Mouse (Mus musculus) CH12.LX (cell line): ENCODE data around the gene Dpyd. TPM values are rescaled to one million over a fixed set of nuclear protein-coding genes. Genes with fewer than 3 reads are reported as not detected.

ENCODE experiments used
- DNase-seq: peaks from one replicate; pipeline ENCODE4 v3.0.0-alpha.2; 2013; ENCODE audit errors: extremely low read depth
- H3K27ac ChIP-seq: 2 replicates; pipeline ENCODE4 v1.5.1; 2012; ENCODE audit warnings: low read depth, mild to moderate bottlenecking, control low read depth, moderate library complexity; ENCODE audit not compliant: insufficient read depth
- H3K27me3 ChIP-seq: replicated peaks from 2 replicates; pipeline ENCODE3; 2012; ENCODE audit warnings: inconsistent platforms
- H3K36me3 ChIP-seq, 2 experiments: replicated peaks in 1 of 2; 2 replicates each; pipeline versions ENCODE3 to v1.6.1; 2012; ENCODE audit warnings: inconsistent platforms in 1 of 2, low read length in 1 of 2, mild to moderate bottlenecking in 1 of 2, mixed read lengths in 1 of 2, moderate library complexity in 1 of 2; ENCODE audit not compliant: control insufficient read depth in 1 of 2, insufficient read depth in 1 of 2
- H3K4me1 ChIP-seq, 2 experiments: 2 replicates each; pipeline ENCODE4 v1.6.1; 2012; ENCODE audit warnings: inconsistent platforms in 1 of 2, moderate library complexity in 1 of 2; ENCODE audit not compliant: insufficient read depth in 2 of 2, control insufficient read depth in 1 of 2
- H3K4me2 ChIP-seq: 2 replicates; pipeline ENCODE4 v1.6.1; 2012; ENCODE audit warnings: low read depth, mild to moderate bottlenecking, control low read depth; ENCODE audit not compliant: poor library complexity, insufficient read depth, severe bottlenecking
- H3K4me3 ChIP-seq, 3 experiments: fragments of 150-350 bp in 1 of 3; sonication (generic) in 1 of 3; replicated peaks in 1 of 3; 2 replicates each; pipeline versions ENCODE3 to v1.5.1; 2011 to 2012; ENCODE audit warnings: low read depth in 2 of 3, low read length in 2 of 3, mild to moderate bottlenecking in 2 of 3, moderate library complexity in 2 of 3, control low read depth in 1 of 3, improper control_type of control experiment in 1 of 3, inconsistent platforms in 1 of 3, mixed read lengths in 1 of 3; ENCODE audit not compliant: poor library complexity in 1 of 3
- H3K79me2 ChIP-seq: replicated peaks from 2 replicates; pipeline ENCODE4 v1.6.1; 2012; ENCODE audit warnings: mild to moderate bottlenecking, moderate library complexity; ENCODE audit not compliant: control insufficient read depth, poor library complexity, insufficient read depth, severe bottlenecking; ENCODE audit errors: extremely low read depth
- H3K9ac ChIP-seq: 2 replicates; pipeline ENCODE4 v1.6.1; 2012; ENCODE audit warnings: low read depth, mild to moderate bottlenecking, control low read depth, moderate library complexity; ENCODE audit not compliant: insufficient read depth
- H3K9me3 ChIP-seq: replicated peaks from 2 replicates; pipeline ENCODE3; 2012; ENCODE audit warnings: low read length, inconsistent platforms, mixed read lengths
- BHLHE40 ChIP-seq: IDR thresholded peaks from 2 replicates; pipeline ENCODE4 v1.6.1; 2011; ENCODE audit warnings: mild to moderate bottlenecking, low read depth, low read length, improper control_type of control experiment
- CHD2 ChIP-seq: IDR thresholded peaks from 2 replicates; pipeline ENCODE4 v1.6.1; 2011; ENCODE audit warnings: low read length, improper control_type of control experiment
- E2F4 ChIP-seq: IDR thresholded peaks from 2 replicates; pipeline ENCODE4 v1.6.1; 2011; ENCODE audit warnings: low read depth, low read length, improper control_type of control experiment; ENCODE audit not compliant: insufficient replicate concordance
- ELF1 ChIP-seq: IDR thresholded peaks from 2 replicates; pipeline ENCODE4 v1.6.1; 2014; ENCODE audit warnings: low read depth, mild to moderate bottlenecking, inconsistent platforms, low read length, improper control_type of control experiment
- EP300 ChIP-seq: IDR thresholded peaks from 2 replicates; pipeline ENCODE4 v1.6.1; 2011; ENCODE audit warnings: low read length, improper control_type of control experiment
- GABPA ChIP-seq: IDR thresholded peaks from 2 replicates; pipeline ENCODE4 v1.6.1; 2012; ENCODE audit warnings: low read depth, low read length, improper control_type of control experiment, inconsistent platforms; ENCODE audit not compliant: insufficient replicate concordance
- HCFC1 ChIP-seq: IDR thresholded peaks from 2 replicates; pipeline ENCODE4 v1.6.1; 2012; ENCODE audit warnings: low read depth, mild to moderate bottlenecking, inconsistent platforms, low read length, improper control_type of control experiment
- JUND ChIP-seq: conservative IDR thresholded peaks from 2 replicates; pipeline ENCODE4 v1.6.1; 2011; ENCODE audit warnings: low read depth, low read length, improper control_type of control experiment
- KAT2A ChIP-seq: IDR thresholded peaks from 2 replicates; pipeline ENCODE4 v1.6.1; 2012; ENCODE audit warnings: low read length, improper control_type of control experiment, inconsistent platforms; ENCODE audit not compliant: insufficient replicate concordance
- MAX ChIP-seq: IDR thresholded peaks from 2 replicates; pipeline ENCODE4 v1.6.1; 2011; ENCODE audit warnings: low read length, improper control_type of control experiment
- MEF2A ChIP-seq: IDR thresholded peaks from 2 replicates; pipeline ENCODE4 v1.6.1; 2014; ENCODE audit warnings: low read depth, mild to moderate bottlenecking, inconsistent platforms, low read length, improper control_type of control experiment, borderline replicate concordance
- MXI1 ChIP-seq: IDR thresholded peaks from 2 replicates; pipeline ENCODE4 v1.6.1; 2011; ENCODE audit warnings: mild to moderate bottlenecking, low read depth, low read length, improper control_type of control experiment
- NELFE ChIP-seq: IDR thresholded peaks from 2 replicates; pipeline ENCODE4 v1.6.1; 2011; ENCODE audit warnings: low read depth, low read length, improper control_type of control experiment
- NRF1 ChIP-seq: IDR thresholded peaks from 2 replicates; pipeline ENCODE4 v1.6.1; 2014; ENCODE audit warnings: low read depth, mild to moderate bottlenecking, inconsistent platforms, low read length, improper control_type of control experiment, moderate library complexity
- PAX5 ChIP-seq: IDR thresholded peaks from 2 replicates; pipeline ENCODE4 v1.6.1; 2012; ENCODE audit warnings: low read length, inconsistent platforms, mixed read lengths
- POLR2A ChIP-seq: IDR thresholded peaks from 2 replicates; pipeline ENCODE4 v1.6.1; 2011; ENCODE audit warnings: low read depth, mild to moderate bottlenecking, improper control_type of control experiment, low read length
- POLR2AphosphoS2 ChIP-seq: IDR thresholded peaks from 2 replicates; pipeline ENCODE4 v1.6.1; 2011; ENCODE audit warnings: low read depth, low read length, improper control_type of control experiment
- SIN3A ChIP-seq: IDR thresholded peaks from 2 replicates; pipeline ENCODE4 v1.6.1; 2012; ENCODE audit warnings: low read length, improper control_type of control experiment, inconsistent platforms
- SMC3 ChIP-seq: IDR thresholded peaks from 2 replicates; pipeline ENCODE4 v1.6.1; 2011; ENCODE audit warnings: low read depth, low read length, improper control_type of control experiment
- TCF12 ChIP-seq: IDR thresholded peaks from 2 replicates; pipeline ENCODE4 v1.6.1; 2014; ENCODE audit warnings: low read depth, mild to moderate bottlenecking, inconsistent platforms, low read length, improper control_type of control experiment
- USF1 ChIP-seq: IDR thresholded peaks from 2 replicates; pipeline ENCODE4 v1.6.1; 2014; ENCODE audit warnings: low read depth, mild to moderate bottlenecking, inconsistent platforms, low read length, improper control_type of control experiment
- ZKSCAN1 ChIP-seq: IDR thresholded peaks from 2 replicates; pipeline ENCODE4 v1.6.1; 2012; ENCODE audit warnings: low read depth, inconsistent platforms, low read length, improper control_type of control experiment, borderline replicate concordance
- dilution Hi-C: fragments of 300-500 bp; cut with MboI; formaldehyde crosslinking; loops from 2 replicates; pipeline ENCODE4 v1.14.3; 2020; ENCODE audit warnings: low sequenced_read_pairs; ENCODE audit not compliant: extremely low pct_unique_long_range_greater_than_20kb, extremely low pct_ligation_motif_present
- in situ Hi-C: fragments of 300-500 bp; cut with MboI; formaldehyde crosslinking; loops from 3 replicates; pipeline ENCODE4 v1.14.3; 2019; ENCODE audit warnings: low sequenced_read_pairs, low pct_ligation_motif_present, low pct_unique_long_range_greater_than_20kb, mixed read lengths
- polyA plus RNA-seq: library from polyadenylated mRNA; unstranded; fragments of >175 nt; gene quantifications from 2 replicates; pipeline ENCODE4 v1.2.1, GENCODE M21; 2012; ENCODE audit warnings: low read depth; ENCODE audit not compliant: insufficient read length
- total RNA-seq, 2 experiments: library from RNA; depleted of rRNA; stranded (reverse); fragments of 300-350 nt in 1 of 2; fragments of >200 nt in 1 of 2; gene quantifications; 2 replicates each; pipeline ENCODE4 v1.2.3; 2012 to 2014

Gene Dpyd
- total and polyA plus RNA-seq, 3 experiments, result not detected

GRCm38 (mm10) chr3:119256516-119256915, 694.6 kb downstream of the Dpyd start:
- TF ChIP-seq POLR2A (no peak), BHLHE40 (no peak), ELF1 (no peak), MEF2A (no peak), PAX5 (no peak), SMC3 (no peak)
- no peaks in the 10 kb centered on the region for H3K36me3 ChIP-seq
- dilution Hi-C loops (no loop called here), in situ Hi-C loops (no loop called here)
- no peak overlapping the region for H3K4me2 ChIP-seq
- H3K27me3 ChIP-seq, result no peaks in the 10 kb centered on the region
- H3K9ac ChIP-seq, result no peak overlapping the region
- no peak overlapping the region for H3K27ac ChIP-seq
- H3K4me1 ChIP-seq, result no peaks in the 10 kb centered on the region
- H3K4me3 ChIP-seq, result no peak overlapping the region
- H3K79me2 ChIP-seq, result no peaks in the 10 kb centered on the region
- peaks cover 23% of the 10 kb centered on the region for H3K9me3 ChIP-seq
- DNase-seq, result no peak

GRCm38 (mm10) chr3:119275241-119275640, 713.3 kb downstream of the Dpyd start:
- Histone ChIP-seq H3K4me1 (no peaks in the 10 kb centered on the region), H3K36me3 (no peaks in the 10 kb centered on the region), H3K4me2 (no peak overlapping the region), H3K9ac (no peak overlapping the region), H3K9me3 (peaks cover 16% of the 10 kb centered on the region), H3K27ac (no peak overlapping the region), H3K27me3 (no peaks in the 10 kb centered on the region), H3K79me2 (no peaks in the 10 kb centered on the region), H3K4me3 (no peak overlapping the region)
- no peak for TF ChIP-seq KAT2A
- no peak for TF ChIP-seq USF1
- no peak for TF ChIP-seq PAX5
- no peak for TF ChIP-seq HCFC1
- no peak for TF ChIP-seq JUND
- no peak for TF ChIP-seq MEF2A
- no peak for TF ChIP-seq GABPA
- no peak for TF ChIP-seq ZKSCAN1
- TF ChIP-seq EP300, result no peak
- TF ChIP-seq MXI1, result no peak
- TF ChIP-seq E2F4, result no peak
- no peak for TF ChIP-seq MAX
- dilution Hi-C loops, result no loop called here
- no peak for DNase-seq
- in situ Hi-C loops, result no loop called here

- in situ Hi-C loops (no loop called here), dilution Hi-C loops (no loop called here)
- DNase-seq, result no peak
- Histone ChIP-seq H3K9ac (no peak overlapping the region), H3K4me1 (no peaks in the 10 kb centered on the region), H3K36me3 (no peaks in the 10 kb centered on the region), H3K79me2 (no peaks in the 10 kb centered on the region), H3K4me2 (no peak overlapping the region), H3K9me3 (peaks cover 24% of the 10 kb centered on the region), H3K4me3 (no peak overlapping the region), H3K27ac (no peak overlapping the region), H3K27me3 (no peaks in the 10 kb centered on the region)
- TF ChIP-seq CHD2 (no peak), KAT2A (no peak), SIN3A (no peak), MXI1 (no peak), GABPA (no peak), TCF12 (no peak), POLR2AphosphoS2 (no peak), NELFE (no peak), NRF1 (no peak), USF1 (no peak)
Observed at GRCm38 (mm10) chr3:119280671-119281070, 718.7 kb downstream of the Dpyd start.
